Mouse (Mus musculus) adrenal gland, adult 18-20 months (tissue): ENCODE measurements around the gene Tnr. TPM values are rescaled to one million over a fixed set of nuclear protein-coding genes. Genes with fewer than 3 reads are reported as not detected.

Source experiments
- DNase-seq, 2 experiments: peaks; one replicate each; pipeline ENCODE4 v3.0.0; 2021 to 2022; ENCODE audit warnings: low spot score in 2 of 2
- total RNA-seq, 2 experiments: library from RNA; stranded (reverse); gene quantifications; 1 replicate in 1 of 2; 2 replicates in 1 of 2; pipeline ENCODE4 v1.2.3; 2021

Tnr gene
- total RNA-seq, 2 experiments from 2014 or later: 4.8 to 8.4 TPM

- DNase-seq: no peak
These were observed 173.1 kb downstream of the Tnr start for GRCm38 (mm10) chr1:159696717-159697116.

GRCm38 (mm10) chr1:159702038-159702437 lies 178.5 kb downstream of the Tnr start:
- no peak for DNase-seq

- DNase-seq: no peak
These were observed 181.4 kb downstream of the Tnr start for GRCm38 (mm10) chr1:159704925-159705324.

GRCm38 (mm10) chr1:159716301-159716700 lies 192.7 kb downstream of the Tnr start:
- DNase-seq: no peak

GRCm38 (mm10) chr1:159717016-159717415 lies 193.4 kb downstream of the Tnr start:
- no peak for DNase-seq

GRCm38 (mm10) chr1:159723733-159724132 lies 200.2 kb downstream of the Tnr start:
- DNase-seq: no peak

- DNase-seq: no peak
These were observed 205.7 kb downstream of the Tnr start for GRCm38 (mm10) chr1:159729270-159729669.

- DNase-seq: no peak
These were observed 207.3 kb downstream of the Tnr start for GRCm38 (mm10) chr1:159730826-159731225.

GRCm38 (mm10) chr1:159735099-159735498 lies 211.5 kb downstream of the Tnr start:
- DNase-seq: no peak

- no peak for DNase-seq
These were observed 215.9 kb downstream of the Tnr start for GRCm38 (mm10) chr1:159739478-159739877.

- DNase-seq: no peak
These were observed 217.9 kb downstream of the Tnr start for GRCm38 (mm10) chr1:159741237-159742002.

- DNase-seq: no peak
These were observed 218.4 kb downstream of the Tnr start for GRCm38 (mm10) chr1:159742003-159742274.

- DNase-seq: no peak
These were observed 220.2 kb downstream of the Tnr start for GRCm38 (mm10) chr1:159743744-159744253.

GRCm38 (mm10) chr1:159745311-159745710 lies 221.7 kb downstream of the Tnr start:
- DNase-seq: no peak

GRCm38 (mm10) chr1:159747969-159748368 lies 224.4 kb downstream of the Tnr start:
- no peak for DNase-seq

GRCm38 (mm10) chr1:159750411-159750810 lies 226.8 kb downstream of the Tnr start:
- no peak for DNase-seq

- DNase-seq: no peak
These were observed 227.3 kb downstream of the Tnr start for GRCm38 (mm10) chr1:159750876-159751275.

GRCm38 (mm10) chr1:159760970-159761369 lies 237.4 kb downstream of the Tnr start:
- no peak for DNase-seq

- DNase-seq: no peak
These were observed 240.3 kb downstream of the Tnr start for GRCm38 (mm10) chr1:159763901-159764300.

GRCm38 (mm10) chr1:159764897-159765296 lies 241.3 kb downstream of the Tnr start:
- no peak for DNase-seq

GRCm38 (mm10) chr1:159769948-159770347 lies 246.4 kb downstream of the Tnr start:
- DNase-seq: no peak

- DNase-seq: no peak
These were observed 250.1 kb downstream of the Tnr start for GRCm38 (mm10) chr1:159773671-159774070.

- DNase-seq: no peak
These were observed 251.6 kb downstream of the Tnr start for GRCm38 (mm10) chr1:159775168-159775567.
